Mouse (Mus musculus) myocyte (in vitro differentiated cells): ENCODE data around the gene Gigyf1. TPM values are rescaled to one million over a fixed set of nuclear protein-coding genes. Genes with fewer than 3 reads are reported as not detected.

ENCODE experiments used
- H3K27me3 ChIP-seq: one replicate; pipeline ENCODE4 v1.6.1; 2011; ENCODE audit not compliant: control insufficient read depth, insufficient read depth, insufficient read length
- H3K36me3 ChIP-seq: one replicate; pipeline ENCODE4 v1.6.1; 2011; ENCODE audit not compliant: control insufficient read depth, insufficient read depth
- H3K4me2 ChIP-seq: one replicate; pipeline ENCODE4 v1.6.1; 2011; ENCODE audit warnings: low read depth, control low read depth
- H3K4me3 ChIP-seq: one replicate; pipeline ENCODE4 v1.5.1; 2011; ENCODE audit warnings: mild to moderate bottlenecking, control low read depth, moderate library complexity
- H3K79me2 ChIP-seq: one replicate; pipeline ENCODE4 v1.6.1; 2011; ENCODE audit not compliant: control insufficient read depth, insufficient read depth
- H3ac ChIP-seq: one replicate; pipeline ENCODE4 v1.6.1; 2011; ENCODE audit not compliant: control insufficient read depth, insufficient read length
- CEBPB ChIP-seq: IDR thresholded peaks from 2 replicates; pipeline ENCODE4 v1.6.1; 2011; ENCODE audit warnings: mild to moderate bottlenecking, moderate library complexity; ENCODE audit not compliant: poor library complexity, insufficient read depth, severe bottlenecking
- E2F4 ChIP-seq: IDR thresholded peaks from one replicate; pipeline ENCODE4 v1.6.1; 2011; ENCODE audit warnings: mild to moderate bottlenecking, control low read depth, moderate library complexity; ENCODE audit not compliant: insufficient read depth
- MAX ChIP-seq: IDR thresholded peaks from one replicate; pipeline ENCODE4 v1.6.1; 2011; ENCODE audit warnings: low read depth, mild to moderate bottlenecking, control low read depth
- MYOD1 ChIP-seq, 3 experiments: IDR thresholded peaks; one replicate each; pipeline ENCODE4 v1.6.1; 2011; ENCODE audit warnings: control low read depth in 2 of 3, low read depth in 2 of 3, mild to moderate bottlenecking in 2 of 3, moderate library complexity in 1 of 3; ENCODE audit not compliant: insufficient read length in 2 of 3, control insufficient read depth in 1 of 3
- MYOG ChIP-seq, 3 experiments: IDR thresholded peaks; one replicate each; pipeline ENCODE4 v1.6.1; 2011; ENCODE audit warnings: control low read depth in 2 of 3, low read depth in 2 of 3, mild to moderate bottlenecking in 2 of 3; ENCODE audit not compliant: insufficient read length in 2 of 3, control insufficient read depth in 1 of 3, insufficient read depth in 1 of 3
- POLR2A ChIP-seq: IDR thresholded peaks from one replicate; pipeline ENCODE4 v1.6.1; 2011; ENCODE audit warnings: low read depth, mild to moderate bottlenecking, control low read depth, moderate library complexity; ENCODE audit not compliant: insufficient read length
- POLR2AphosphoS2 ChIP-seq: IDR thresholded peaks from one replicate; pipeline ENCODE4 v1.6.1; 2011; ENCODE audit warnings: low read depth, control low read depth; ENCODE audit not compliant: insufficient read length
- REST ChIP-seq: IDR thresholded peaks from one replicate; pipeline ENCODE4 v1.6.1; 2011; ENCODE audit warnings: mild to moderate bottlenecking, control low read depth, moderate library complexity; ENCODE audit not compliant: insufficient read depth, insufficient read length
- SRF ChIP-seq: IDR thresholded peaks from one replicate; pipeline ENCODE4 v1.6.1; 2011; ENCODE audit warnings: low read depth; ENCODE audit not compliant: control insufficient read depth, insufficient read length
- TCF12 ChIP-seq: IDR thresholded peaks from one replicate; pipeline ENCODE4 v1.6.1; 2011; ENCODE audit warnings: mild to moderate bottlenecking, control low read depth; ENCODE audit not compliant: poor library complexity, insufficient read depth, severe bottlenecking
- TCF3 ChIP-seq: IDR thresholded peaks from one replicate; pipeline ENCODE4 v1.6.1; 2011; ENCODE audit warnings: low read depth, control low read depth; ENCODE audit not compliant: insufficient read length
- USF1 ChIP-seq: IDR thresholded peaks from one replicate; pipeline ENCODE4 v1.6.1; 2011; ENCODE audit warnings: low read depth, mild to moderate bottlenecking, control low read depth, moderate library complexity
- polyA plus RNA-seq: library from polyadenylated mRNA; unstranded; fragments of >200 nt; fragmentation: generic; extraction: Trizol; gene quantifications from one replicate; pipeline ENCODE4 v1.2.1, GENCODE M21; 2012; ENCODE audit warnings: missing spikeins

Gene Gigyf1
- polyA plus RNA-seq, 1 experiment: 9.6 TPM

- no peak for TF ChIP-seq USF1
- no peak for TF ChIP-seq POLR2A
- no peak for TF ChIP-seq MYOD1 (IDR thresholded peaks at IDR 0.05; ENCODE audit: control insufficient read depth in 1 of 3, insufficient read length in 2 of 3, low read depth in 2 of 3)
- no peak for TF ChIP-seq MYOG (IDR thresholded peaks at IDR 0.05; ENCODE audit: control insufficient read depth in 1 of 3, insufficient read depth in 1 of 3, insufficient read length in 2 of 3, low read depth in 2 of 3)
- TF ChIP-seq TCF12: no peak
- TF ChIP-seq REST: no peak
- Histone ChIP-seq H3ac (no peak overlapping the region), H3K36me3 (no peaks in the 10 kb centered on the region), H3K4me2 (no peak overlapping the region), H3K79me2 (peaks cover 7% of the 10 kb centered on the region), H3K27me3 (no peaks in the 10 kb centered on the region), H3K4me3 (no peak overlapping the region)
These were observed 14.3 kb upstream of the Gigyf1 start for GRCm38 (mm10) chr5:137504041-137504440.

GRCm38 (mm10) chr5:137510014-137510501 is 8.3 kb upstream of the Gigyf1 start:
- Histone ChIP-seq H3K4me2 (peak overlapping the region; percentile 71), H3ac (peak overlapping the region; percentile 98), H3K79me2 (peaks cover 44% of the 10 kb centered on the region), H3K4me3 (peak overlapping the region; percentile 29), H3K27me3 (no peaks in the 10 kb centered on the region), H3K36me3 (no peaks in the 10 kb centered on the region)
- TF ChIP-seq CEBPB (no peak), POLR2A (peak; percentile 59), SRF (no peak), USF1 (peak; percentile 87), MAX (no peak), POLR2AphosphoS2 (no peak), TCF12 (no peak), MYOD1 (IDR thresholded peaks at IDR 0.05; ENCODE audit: control insufficient read depth in 1 of 3, insufficient read length in 2 of 3, low read depth in 2 of 3) (no peak)

GRCm38 (mm10) chr5:137510573-137511390 is 7.6 kb upstream of the Gigyf1 start:
- TF ChIP-seq MYOD1 (IDR thresholded peaks at IDR 0.05; ENCODE audit: control insufficient read depth in 1 of 3, insufficient read length in 2 of 3, low read depth in 2 of 3) (peak in 1 of 3 experiments; percentile 45), TCF3 (no peak)

GRCm38 (mm10) chr5:137511706-137512105 is 6.6 kb upstream of the Gigyf1 start:
- H3K27me3 ChIP-seq: no peaks in the 10 kb centered on the region
- peaks cover 60% of the 10 kb centered on the region for H3K79me2 ChIP-seq
- H3K4me3 ChIP-seq: peak overlapping the region; percentile 29
- peak overlapping the region; percentile 80 for H3K4me2 ChIP-seq
- H3ac ChIP-seq: no peak overlapping the region
- TF ChIP-seq POLR2A (no peak), MAX (no peak), E2F4 (no peak), POLR2AphosphoS2 (no peak), SRF (no peak), CEBPB (no peak), USF1 (no peak), TCF12 (no peak)
- H3K36me3 ChIP-seq: no peaks in the 10 kb centered on the region

More at GRCm38 (mm10) chr5:137510573-137511390, 7.6 kb upstream of the Gigyf1 start:
- H3K4me2 ChIP-seq: peak overlapping the region; percentile 80
- H3K4me3 ChIP-seq: peak overlapping the region; percentile 29
- peak overlapping the region; percentile 98 for H3ac ChIP-seq
- H3K27me3 ChIP-seq: no peaks in the 10 kb centered on the region
- no peaks in the 10 kb centered on the region for H3K36me3 ChIP-seq
- peaks cover 51% of the 10 kb centered on the region for H3K79me2 ChIP-seq

- Histone ChIP-seq H3K36me3 (peaks cover 1% of the 10 kb centered on the region), H3K27me3 (no peaks in the 10 kb centered on the region), H3K4me2 (no peak overlapping the region), H3ac (no peak overlapping the region), H3K79me2 (peaks cover 70% of the 10 kb centered on the region), H3K4me3 (no peak overlapping the region)
- no peak for TF ChIP-seq REST
These were observed 5.2 kb upstream of the Gigyf1 start for GRCm38 (mm10) chr5:137512847-137513794.
